Mouse (Mus musculus) bone marrow, adult 2 months (tissue): Measurements from ENCODE around the gene Exosc5. TPM values are rescaled to one million over a fixed set of nuclear protein-coding genes. Genes with fewer than 3 reads are reported as not detected.

Experiments
- H3K27ac ChIP-seq: fragments of 200-500 bp; 2 replicates; pipeline ENCODE4 v1.5.1; 2012; ENCODE audit warnings: low read depth, mild to moderate bottlenecking, control low read depth, inconsistent platforms, low read length; ENCODE audit not compliant: control insufficient read depth, poor library complexity, insufficient read depth
- H3K4me1 ChIP-seq: fragments of 200-500 bp; 2 replicates; pipeline ENCODE4 v1.6.1; 2011; ENCODE audit warnings: low read length; ENCODE audit not compliant: control insufficient read depth, insufficient read depth
- H3K4me3 ChIP-seq: fragments of 200-500 bp; replicated peaks from 2 replicates; pipeline ENCODE3; 2011; ENCODE audit warnings: mild to moderate bottlenecking, low read depth, low read length, control low read depth; ENCODE audit not compliant: control insufficient read depth
- CTCF ChIP-seq: fragments of 200-500 bp; IDR thresholded peaks from 2 replicates; pipeline ENCODE4 v1.5.1; 2011; ENCODE audit warnings: low read length, control low read depth; ENCODE audit not compliant: control insufficient read depth, insufficient read depth
- POLR2A ChIP-seq: fragments of 200-500 bp; IDR thresholded peaks from 2 replicates; pipeline ENCODE4 v1.6.1; 2011; ENCODE audit warnings: low read depth, mild to moderate bottlenecking, control low read depth, low read length, borderline replicate concordance; ENCODE audit not compliant: control insufficient read depth
- WGBS: fragments of 180-500 bp; shearing (Covaris S2); methylation state at CpG from one replicate; pipeline ENCODE4 v1.1.7; 2018; 5-methylcytosine and 5-hydroxymethylcytosine counted together
- polyA plus RNA-seq: library from polyadenylated mRNA; stranded (reverse); fragments of >200 nt; gene quantifications from 2 replicates; pipeline ENCODE4 v1.2.4, GENCODE M21; 2011; ENCODE audit warnings: low replicate concordance; ENCODE audit not compliant: missing spikeins, insufficient read depth, insufficient read length

The Exosc5 gene
- polyA plus RNA-seq, 1 experiment: 39.8 TPM

DNA sequence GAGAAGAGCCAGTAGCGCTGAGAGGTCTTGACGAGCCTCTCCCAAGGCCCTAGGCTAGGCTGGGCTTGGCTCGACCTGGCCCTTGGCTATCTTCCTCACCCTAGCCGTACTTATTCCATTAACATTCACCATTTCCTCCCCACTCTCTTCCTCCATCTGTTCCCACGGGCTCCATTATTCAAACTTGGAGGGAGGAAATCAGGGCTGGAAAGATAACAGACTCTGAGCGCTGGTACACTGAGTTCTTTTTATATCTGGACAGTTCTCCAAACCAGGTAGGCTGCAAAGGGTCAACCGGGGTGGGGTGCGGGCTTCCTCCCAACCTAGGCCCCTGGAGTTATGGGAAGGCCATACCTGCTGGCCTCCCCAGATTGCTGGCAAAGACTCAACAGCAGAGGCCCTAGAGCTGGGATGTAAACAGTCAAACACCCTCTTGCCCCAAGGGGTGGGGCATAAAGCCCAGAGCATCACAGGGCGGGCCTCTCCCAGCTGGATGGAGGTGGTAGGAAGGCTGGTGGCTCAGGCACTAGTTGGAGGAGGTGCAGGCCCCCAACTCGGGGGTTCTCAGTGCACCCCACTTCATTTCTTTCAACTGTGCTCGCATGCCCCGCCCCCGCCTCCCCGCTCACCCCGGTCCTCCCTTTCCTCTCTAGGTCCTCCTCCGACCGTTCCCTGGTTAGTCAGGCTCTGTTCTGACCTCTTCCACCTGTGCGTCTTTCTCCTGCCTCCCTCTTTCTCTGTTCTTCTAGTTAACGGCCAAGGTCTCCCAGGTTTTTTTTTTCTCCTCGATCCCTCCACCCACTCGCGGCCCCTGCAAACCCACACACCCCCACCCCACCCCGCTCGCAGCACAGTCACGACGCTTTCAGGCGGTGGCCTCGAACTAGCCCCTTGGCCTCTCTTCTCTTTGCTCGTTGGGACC, 32.2 kb upstream of the Exosc5 start, which contains the start of gene B3gnt8:
B3gnt8 (plus strand) TSS at position 146 of the 922 bp plus-strand sequence.
- 14% methylated on average over 29 of the region's 29 CpGs for WGBS
- Histone ChIP-seq H3K27ac (peak within 1 kb of the TSS; percentile 40), H3K4me3 (peak within 1 kb of the TSS; percentile 63), H3K4me1 (peaks cover 2% of the 10 kb centered on the region; the same call in 1 of the 2 replicates)
- TF ChIP-seq POLR2A (0 out of 2 replicates have a peak, but pooled peaks have one; percentile 23), CTCF (no peak)

DNA sequence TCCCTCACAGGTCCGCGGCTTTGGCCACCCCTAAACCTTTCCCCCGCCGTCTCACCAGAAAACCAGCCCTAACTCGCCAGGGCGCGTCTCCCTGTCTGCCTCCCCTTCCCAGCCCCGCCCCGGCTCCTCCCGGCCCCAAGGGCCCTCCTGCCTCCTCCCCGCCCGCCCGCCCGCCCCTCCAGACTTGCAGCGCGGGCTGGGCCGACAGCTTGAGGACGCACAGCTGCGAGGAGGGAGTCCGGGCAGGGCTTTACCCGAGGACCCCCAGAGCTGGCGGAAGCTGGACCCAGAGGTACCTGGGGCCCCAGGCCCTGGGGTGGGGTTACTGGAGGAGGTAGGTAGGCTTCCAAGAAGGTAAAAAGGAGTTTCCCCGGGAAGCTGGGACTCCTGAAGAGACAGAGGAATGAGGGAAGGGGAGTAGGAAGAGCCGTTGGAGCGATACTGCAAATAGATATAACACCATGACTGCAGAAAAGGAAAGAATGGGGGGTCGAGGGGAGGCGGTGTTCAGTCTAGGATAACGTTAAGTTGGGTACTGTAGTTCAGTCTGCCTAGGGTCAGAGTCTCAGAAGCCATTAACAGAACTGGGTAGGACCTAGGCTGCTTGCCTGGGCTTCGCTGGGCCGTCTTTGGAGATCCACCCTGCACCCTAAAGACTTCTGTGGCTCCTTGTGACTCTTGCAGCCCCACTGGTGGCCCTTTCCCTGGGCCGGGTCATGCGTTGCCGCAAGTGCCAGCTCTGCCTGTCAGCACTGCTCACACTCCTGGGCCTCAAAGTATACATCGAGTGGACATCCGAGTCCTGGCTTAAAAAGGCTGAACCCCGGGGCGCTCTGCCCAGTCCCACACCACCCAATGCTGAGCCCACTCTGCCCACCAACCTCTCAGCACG, 31.3 kb upstream of the Exosc5 start:
- TF ChIP-seq POLR2A: peak; percentile 28; the same call in 1 of the 2 replicates
- peak; percentile 2; the same call in 1 of the 2 replicates for TF ChIP-seq CTCF
- peaks cover 6% of the 10 kb centered on the region for H3K4me1 ChIP-seq
- H3K4me3 ChIP-seq: peak overlapping the region; percentile 63
- H3K27ac ChIP-seq: peak overlapping the region; percentile 40
- 9% methylated on average over 38 of the region's 38 CpGs for WGBS

DNA sequence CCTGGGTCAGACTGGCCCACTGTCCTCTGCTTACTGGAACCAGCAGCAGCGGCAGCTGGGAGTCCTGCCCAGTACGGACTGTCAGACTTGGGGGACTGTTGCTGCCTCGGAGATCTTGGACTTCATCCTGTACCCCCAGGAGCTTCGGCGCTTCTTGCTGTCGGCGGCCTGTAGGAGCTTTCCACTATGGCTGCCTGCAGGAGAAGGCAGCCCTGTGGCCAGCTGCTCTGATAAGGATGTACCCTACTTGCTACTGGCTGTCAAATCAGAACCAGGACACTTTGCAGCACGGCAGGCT, 30.7 kb upstream of the Exosc5 start:
- H3K4me3 ChIP-seq: peak overlapping the region; percentile 63
- 0 out of 2 replicates have a peak overlapping the region, but pooled peaks have one; percentile 40 for H3K27ac ChIP-seq
- TF ChIP-seq CTCF (no peak), POLR2A (no peak)

DNA sequence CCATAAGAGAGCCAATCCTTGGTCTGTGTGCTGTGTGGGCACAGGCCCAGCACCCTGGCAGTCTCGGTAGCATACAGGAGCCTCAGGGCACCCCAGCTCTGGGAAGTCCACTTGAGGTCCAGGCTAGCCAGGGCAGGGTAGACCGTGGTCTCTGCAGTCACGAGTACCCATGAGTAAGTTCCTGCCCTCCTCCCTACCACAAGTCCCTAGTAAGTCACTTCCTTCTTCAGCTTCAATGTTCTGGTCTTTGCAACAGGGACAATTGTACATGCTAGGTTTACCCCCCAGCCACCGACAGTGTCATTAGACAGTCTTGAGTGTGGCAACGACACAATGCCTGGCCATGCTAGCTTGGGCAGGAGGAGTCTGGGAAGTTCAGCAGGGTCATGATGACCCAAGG, 26.3 kb upstream of the Exosc5 start:
- H3K4me1 ChIP-seq: peaks cover 16% of the 10 kb centered on the region
- TF ChIP-seq CTCF: no peak; the same call in 1 of the 2 replicates
- peak; percentile 43; the same call in 1 of the 2 replicates for TF ChIP-seq POLR2A
- WGBS: 6% methylated on average over 5 of the region's 5 CpGs
- H3K4me3 ChIP-seq: peak overlapping the region; percentile 6
- peak overlapping the region; percentile 87 for H3K27ac ChIP-seq

More for the DNA sequence above, 30.7 kb upstream of the Exosc5 start:
- WGBS: 63% methylated on average over 8 of the region's 8 CpGs
- H3K4me1 ChIP-seq: peaks cover 11% of the 10 kb centered on the region

DNA sequence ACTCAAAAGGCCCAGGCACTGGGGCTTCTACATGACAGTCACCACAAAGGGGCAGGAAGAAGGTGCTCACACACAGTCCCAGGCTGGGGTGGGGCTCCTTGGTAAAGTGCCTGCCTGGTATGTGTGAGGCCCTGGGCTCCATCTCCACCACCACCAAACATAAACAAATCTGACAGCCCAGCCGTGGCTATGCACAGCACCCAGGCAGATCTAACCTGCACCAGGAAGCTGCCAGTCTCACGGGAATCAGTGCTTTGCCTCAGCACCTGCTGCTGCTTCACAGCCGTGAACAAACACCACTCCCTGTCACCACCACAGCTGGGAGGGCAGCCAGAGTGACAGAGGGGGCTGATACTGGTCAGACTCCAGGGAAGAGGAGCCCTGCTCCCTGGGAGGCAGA, 22.6 kb upstream of the Exosc5 start:
- WGBS: 56% methylated on average over 3 of the region's 3 CpGs
- peak overlapping the region; percentile 94 for H3K27ac ChIP-seq
- H3K4me3 ChIP-seq: no peak overlapping the region

DNA sequence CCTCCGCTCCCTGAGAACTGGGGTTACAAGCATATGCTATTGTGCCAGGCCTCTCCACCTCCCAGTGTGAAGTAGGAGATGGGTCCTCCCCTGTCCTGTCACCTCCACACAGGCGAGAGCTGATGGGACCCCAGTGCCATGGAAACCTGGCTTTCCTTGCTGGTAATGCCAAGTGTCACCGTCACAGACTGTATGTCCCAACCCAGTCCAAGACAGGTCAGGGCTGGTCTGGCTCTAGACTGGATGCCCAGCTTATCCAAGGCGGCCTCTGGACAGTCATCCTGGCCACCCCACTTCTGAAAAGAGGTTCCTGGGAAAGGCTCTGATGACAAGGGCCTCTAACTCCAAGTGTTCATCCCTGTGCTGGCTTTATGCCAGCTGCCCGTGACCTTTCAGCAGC, 21.9 kb upstream of the Exosc5 start:
- TF ChIP-seq CTCF (no peak), POLR2A (no peak)
- 81% methylated on average over 5 of the region's 5 CpGs for WGBS
- H3K27ac ChIP-seq: peak overlapping the region; percentile 94
- peaks cover 14% of the 10 kb centered on the region for H3K4me1 ChIP-seq
- no peak overlapping the region for H3K4me3 ChIP-seq

More for the DNA sequence above, 22.6 kb upstream of the Exosc5 start:
- H3K4me1 ChIP-seq: peaks cover 14% of the 10 kb centered on the region
- TF ChIP-seq POLR2A (peak; percentile 32; the same call in 1 of the 2 replicates), CTCF (no peak)

DNA sequence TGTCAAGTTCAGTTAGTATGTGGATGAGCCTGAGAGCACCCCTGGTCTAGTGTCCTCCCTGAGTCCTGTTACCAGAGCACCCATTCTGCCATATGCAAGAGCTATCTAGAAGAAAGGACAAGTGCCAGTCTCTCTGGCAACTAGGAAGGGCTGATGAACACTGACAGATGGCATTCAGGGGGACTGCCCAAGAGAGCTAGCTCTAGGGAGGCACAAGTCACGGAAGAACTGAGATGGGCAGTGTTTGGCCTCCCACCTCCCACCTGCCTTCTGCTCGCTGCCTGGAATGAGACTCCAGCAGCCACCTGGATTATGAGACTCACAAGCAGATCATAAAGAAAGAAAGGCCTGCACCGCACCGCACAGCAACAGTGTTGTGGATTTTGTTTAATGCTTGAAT, 19.2 kb upstream of the Exosc5 start:
- Histone ChIP-seq H3K27ac (no peak overlapping the region), H3K4me3 (no peak overlapping the region), H3K4me1 (peaks cover 12% of the 10 kb centered on the region)
- 94% methylated on average over 4 of the region's 4 CpGs for WGBS
- TF ChIP-seq CTCF (no peak), POLR2A (no peak)
